Mouse (Mus musculus): Measurements from ENCODE around the gene Tmf1. TPM values are rescaled to one million over a fixed set of nuclear protein-coding genes. Genes with fewer than 3 reads are reported as not detected.

Gene Tmf1
- total RNA-seq, 1 experiment = 28.2 TPM

DNA sequence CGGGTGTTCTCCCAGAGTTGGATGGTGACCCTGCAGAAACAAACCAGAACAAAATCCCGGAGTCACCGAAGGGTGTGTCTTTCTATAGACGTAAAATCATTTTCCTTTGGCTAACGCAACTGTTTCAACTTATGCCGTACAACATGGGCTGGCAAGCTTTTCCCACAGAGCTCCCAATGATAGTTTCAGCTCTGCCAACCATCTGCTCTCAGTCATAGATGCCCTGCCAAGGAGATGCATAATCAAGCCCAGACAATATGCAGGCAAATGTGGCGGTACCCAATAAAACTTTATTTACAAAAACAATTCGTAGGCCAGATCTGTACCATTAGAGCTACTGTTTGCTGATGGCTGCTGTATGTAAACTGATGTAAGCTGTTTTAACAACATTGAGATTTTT, 66.7 kb downstream of the Tmf1 start:
- Histone ChIP-seq H3K9ac (ENCODE audit: insufficient read depth, low read depth, low read length, poor library complexity, severe bottlenecking) (no peak overlapping the region), H3K9me3 (ENCODE audit: control insufficient read depth, insufficient read depth, low read depth, low read length) (no peaks in the 10 kb centered on the region), H3K27ac (ENCODE audit: insufficient read depth, low read depth, low read length, poor library complexity, severe bottlenecking) (no peak overlapping the region), H3K4me1 (ENCODE audit: control insufficient read depth in 2 of 2, insufficient read depth in 2 of 2, low read length in 2 of 2, poor library complexity in 1 of 2) (0 out of 4 replicates have a peak, but pooled peaks cover 0 to under 1% of the 10 kb centered on the region in 2 experiments), H3K36me3 (ENCODE audit: control insufficient read depth, insufficient read depth, low read length, poor library complexity, severe bottlenecking) (peaks cover 4% of the 10 kb centered on the region; the same call in 1 of the 2 replicates), H3K4me3 (ENCODE audit: insufficient read depth in 1 of 2, low read depth in 1 of 2, low read length in 2 of 2, poor library complexity in 1 of 2, severe bottlenecking in 1 of 2) (no peak overlapping the region)
- no peak for TF ChIP-seq ZNF384 (IDR thresholded peaks at IDR 0.05; ENCODE audit: low read depth, low read length)
- no peak for TF ChIP-seq MAFK (IDR thresholded peaks at IDR 0.05; ENCODE audit: insufficient read depth, low read depth, low read length)
- TF ChIP-seq CHD2 (IDR thresholded peaks at IDR 0.05; ENCODE audit: low read depth, low read length) = no peak
- TF ChIP-seq HCFC1 (IDR thresholded peaks at IDR 0.05; ENCODE audit: borderline replicate concordance, insufficient read depth, low read length) = no peak
- in situ Hi-C loops (cut with MboI; ENCODE audit: low sequenced_read_pairs in 2 of 2, unreplicated experiment in 2 of 2) = loop anchor here (25.0 kb wide), 2 partner anchors 250 to 1225 kb away; no protein-coding TSS in a partner anchor
- no peak for DNase-seq (ENCODE audit: low read depth, low spot score)

DNA sequence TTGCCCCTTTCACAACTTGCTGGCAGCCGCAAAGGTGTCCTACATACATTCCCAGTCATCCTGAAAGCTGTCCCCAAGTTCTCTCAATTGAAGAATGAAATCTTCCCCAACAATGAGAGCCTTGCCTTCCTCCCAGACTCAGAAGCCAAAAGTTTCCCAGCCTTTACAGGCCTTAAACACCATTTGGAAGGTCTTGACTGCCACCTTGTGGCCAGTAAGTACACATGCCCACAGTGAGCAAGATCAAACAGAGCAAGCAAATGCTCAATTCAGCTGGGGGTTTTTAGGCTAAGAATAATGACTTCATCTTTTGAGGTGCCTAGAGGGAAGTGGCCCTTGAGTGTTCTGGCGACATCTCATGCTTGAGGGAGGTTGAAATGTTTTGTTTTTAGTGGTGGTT, 72.1 kb downstream of the Tmf1 start:
- in situ Hi-C loops (cut with MboI; ENCODE audit: low sequenced_read_pairs in 2 of 2, unreplicated experiment in 2 of 2) = loop anchor here (10.0 to 25.0 kb wide), 3 partner anchors 244 to 1219 kb away; no protein-coding TSS in a partner anchor
- Histone ChIP-seq H3K27ac (ENCODE audit: insufficient read depth, low read depth, low read length, poor library complexity, severe bottlenecking) (no peak overlapping the region), H3K9ac (ENCODE audit: insufficient read depth, low read depth, low read length, poor library complexity, severe bottlenecking) (no peak overlapping the region), H3K36me3 (ENCODE audit: control insufficient read depth, insufficient read depth, low read length, poor library complexity, severe bottlenecking) (no peaks in the 10 kb centered on the region), H3K4me1 (ENCODE audit: control insufficient read depth in 2 of 2, insufficient read depth in 2 of 2, low read length in 2 of 2, poor library complexity in 1 of 2) (peaks cover 8 to 17% of the 10 kb centered on the region in 2 experiments), H3K9me3 (ENCODE audit: control insufficient read depth, insufficient read depth, low read depth, low read length) (no peaks in the 10 kb centered on the region), H3K4me3 (ENCODE audit: insufficient read depth in 1 of 2, low read depth in 1 of 2, low read length in 2 of 2, poor library complexity in 1 of 2, severe bottlenecking in 1 of 2) (no peak overlapping the region)
- peak; percentile 73 for DNase-seq (ENCODE audit: low read depth, low spot score)
- TF ChIP-seq HCFC1 (IDR thresholded peaks at IDR 0.05; ENCODE audit: borderline replicate concordance, insufficient read depth, low read length) (no peak), ZNF384 (IDR thresholded peaks at IDR 0.05; ENCODE audit: low read depth, low read length) (no peak), ZC3H11A (IDR thresholded peaks at IDR 0.05; ENCODE audit: borderline replicate concordance, low read depth, low read length) (peak; percentile 97), MAFK (IDR thresholded peaks at IDR 0.05; ENCODE audit: insufficient read depth, low read depth, low read length) (0 out of 2 replicates have a peak, but pooled peaks have one; percentile 8)

DNA sequence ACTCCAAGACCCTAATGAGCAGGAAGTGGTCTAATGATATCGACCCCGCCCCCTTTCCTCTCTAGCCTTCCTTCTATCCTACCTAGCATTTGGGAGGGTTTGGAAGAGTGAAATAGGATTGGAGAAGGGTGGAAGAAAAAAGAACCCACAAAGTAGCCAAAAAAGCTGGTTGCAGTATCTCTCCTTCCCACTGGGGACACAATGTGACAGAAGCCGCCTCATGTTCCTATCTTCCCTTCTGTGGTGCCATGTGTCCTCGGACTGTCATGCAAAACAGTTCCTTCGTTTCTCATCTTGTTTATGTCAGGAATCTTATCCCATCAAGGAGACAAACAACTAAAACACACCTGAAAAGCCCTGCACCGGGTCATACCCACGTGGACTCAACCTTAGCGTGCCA, 72.8 kb downstream of the Tmf1 start:
- Histone ChIP-seq H3K4me1 (ENCODE audit: control insufficient read depth in 2 of 2, insufficient read depth in 2 of 2, low read length in 2 of 2, poor library complexity in 1 of 2) (peaks cover 8 to 21% of the 10 kb centered on the region in 2 experiments), H3K36me3 (ENCODE audit: control insufficient read depth, insufficient read depth, low read length, poor library complexity, severe bottlenecking) (no peaks in the 10 kb centered on the region), H3K27ac (ENCODE audit: insufficient read depth, low read depth, low read length, poor library complexity, severe bottlenecking) (no peak overlapping the region), H3K9me3 (ENCODE audit: control insufficient read depth, insufficient read depth, low read depth, low read length) (no peaks in the 10 kb centered on the region), H3K4me3 (ENCODE audit: insufficient read depth in 1 of 2, low read depth in 1 of 2, low read length in 2 of 2, poor library complexity in 1 of 2, severe bottlenecking in 1 of 2) (no peak overlapping the region), H3K9ac (ENCODE audit: insufficient read depth, low read depth, low read length, poor library complexity, severe bottlenecking) (no peak overlapping the region)
- TF ChIP-seq CHD2 (IDR thresholded peaks at IDR 0.05; ENCODE audit: low read depth, low read length) = no peak
- in situ Hi-C loops (cut with MboI; ENCODE audit: low sequenced_read_pairs in 2 of 2, unreplicated experiment in 2 of 2) = loop anchor here (10.0 to 25.0 kb wide), 3 partner anchors 244 to 1219 kb away; no protein-coding TSS in a partner anchor
- DNase-seq (ENCODE audit: low read depth, low spot score) = no peak

DNA sequence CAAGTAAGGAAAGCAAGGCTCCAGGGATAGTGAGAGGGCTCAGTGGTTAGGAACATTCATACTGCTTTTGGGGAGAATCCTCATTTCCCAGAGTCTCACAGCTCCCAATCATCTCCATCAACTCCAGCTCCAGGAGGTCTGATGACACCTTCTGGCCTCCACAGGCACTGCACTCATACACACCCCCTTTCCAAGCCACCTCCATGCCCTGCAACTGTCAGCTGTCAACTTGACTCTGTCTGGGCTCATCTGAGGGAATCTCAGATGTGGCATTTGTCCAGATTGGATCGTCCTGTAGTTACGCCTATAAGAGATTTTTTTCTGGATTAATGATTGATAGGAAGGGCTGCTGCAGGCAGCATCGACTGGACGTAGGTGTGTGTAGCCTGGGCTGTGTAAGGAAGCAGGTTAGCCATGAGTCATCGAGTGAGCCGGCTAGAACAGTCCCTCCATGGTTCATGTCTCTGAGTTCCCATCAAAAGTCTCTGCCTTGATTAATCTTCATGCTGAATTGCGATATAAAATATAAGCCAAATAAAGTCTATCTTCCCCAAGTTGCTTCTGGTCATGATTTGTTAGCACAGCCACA, 74.6 kb downstream of the Tmf1 start:
- peaks cover 13 to 26% of the 10 kb centered on the region in 2 experiments for H3K4me1 ChIP-seq (ENCODE audit: control insufficient read depth in 2 of 2, insufficient read depth in 2 of 2, low read length in 2 of 2, poor library complexity in 1 of 2)
- H3K9ac ChIP-seq (ENCODE audit: insufficient read depth, low read depth, low read length, poor library complexity, severe bottlenecking) = no peak overlapping the region
- peak; percentile 33 for DNase-seq (ENCODE audit: low read depth, low spot score)
- H3K4me3 ChIP-seq (ENCODE audit: insufficient read depth in 1 of 2, low read depth in 1 of 2, low read length in 2 of 2, poor library complexity in 1 of 2, severe bottlenecking in 1 of 2) = no peak overlapping the region
- H3K36me3 ChIP-seq (ENCODE audit: control insufficient read depth, insufficient read depth, low read length, poor library complexity, severe bottlenecking) = no peaks in the 10 kb centered on the region
- in situ Hi-C loops (cut with MboI; ENCODE audit: low sequenced_read_pairs in 2 of 2, unreplicated experiment in 2 of 2) = loop anchor here (10.0 to 25.0 kb wide), 3 partner anchors 242 to 1217 kb away; no protein-coding TSS in a partner anchor
- no peaks in the 10 kb centered on the region for H3K9me3 ChIP-seq (ENCODE audit: control insufficient read depth, insufficient read depth, low read depth, low read length)
- TF ChIP-seq CHD2 (IDR thresholded peaks at IDR 0.05; ENCODE audit: low read depth, low read length) = no peak
- TF ChIP-seq ZC3H11A (IDR thresholded peaks at IDR 0.05; ENCODE audit: borderline replicate concordance, low read depth, low read length) = no peak
- TF ChIP-seq HCFC1 (IDR thresholded peaks at IDR 0.05; ENCODE audit: borderline replicate concordance, insufficient read depth, low read length) = no peak
- TF ChIP-seq ZNF384 (IDR thresholded peaks at IDR 0.05; ENCODE audit: low read depth, low read length) = no peak
- no peak for TF ChIP-seq MAFK (IDR thresholded peaks at IDR 0.05; ENCODE audit: insufficient read depth, low read depth, low read length)
- H3K27ac ChIP-seq (ENCODE audit: insufficient read depth, low read depth, low read length, poor library complexity, severe bottlenecking) = no peak overlapping the region

Other genes starting within 250 kb of the Tmf1 start
- 1.7 and 2.1 TPM in 2 replicates for gene Fam19a4, start 118.7 kb downstream of the Tmf1 start, total RNA-seq (2012; rRNA removed)
- 7.7 and 10.3 TPM in 2 replicates for gene Eogt, start 29.9 kb downstream of the Tmf1 start, total RNA-seq (2012; rRNA removed)
- 70.3 and 76.4 TPM in 2 replicates for gene Uba3, start 26.5 kb upstream of the Tmf1 start, total RNA-seq (2012; rRNA removed)
- gene Arl6ip5, start 31.6 kb upstream of the Tmf1 start, total RNA-seq (2012; rRNA removed) = 46.5 and 64.5 TPM in 2 replicates
- gene Lmod3, start 73.6 kb upstream of the Tmf1 start, total RNA-seq (2012; rRNA removed) = 0.09 TPM in 1 of 2 replicates, not detected in the other